Mouse (Mus musculus) left cerebral cortex, adult 18-20 months (tissue): ENCODE measurements around the gene Rsl1d1. TPM values are rescaled to one million over a fixed set of nuclear protein-coding genes. Genes with fewer than 3 reads are reported as not detected.
A peak's percentile ranks its signal among the peaks of the same experiment; 100 is the strongest.
"Not testable (repeated sequence)": the region's sequence is repeated elsewhere in the genome, so short reads cannot be mapped to it uniquely, and the experiment has no call there.

Experiments used
- DNase-seq, 2 experiments: peaks; one replicate each; pipeline ENCODE4 v3.0.0; 2021 to 2022; ENCODE audit warnings: low spot score in 2 of 2, mixed read lengths in 1 of 2
- microRNA-seq, 2 experiments: library from miRNA; unstranded; fragments of <30 nt; microRNA quantifications; one replicate each; pipeline ENCODE4 v1.2.0; 2021
- total RNA-seq, 2 experiments: library from RNA; stranded (reverse); gene quantifications; 2 replicates each; pipeline ENCODE4 v1.2.3; 2021

The Rsl1d1 gene
- total RNA-seq, 2 experiments from 2014 or later = 49.5 to 51.7 TPM

DNA sequence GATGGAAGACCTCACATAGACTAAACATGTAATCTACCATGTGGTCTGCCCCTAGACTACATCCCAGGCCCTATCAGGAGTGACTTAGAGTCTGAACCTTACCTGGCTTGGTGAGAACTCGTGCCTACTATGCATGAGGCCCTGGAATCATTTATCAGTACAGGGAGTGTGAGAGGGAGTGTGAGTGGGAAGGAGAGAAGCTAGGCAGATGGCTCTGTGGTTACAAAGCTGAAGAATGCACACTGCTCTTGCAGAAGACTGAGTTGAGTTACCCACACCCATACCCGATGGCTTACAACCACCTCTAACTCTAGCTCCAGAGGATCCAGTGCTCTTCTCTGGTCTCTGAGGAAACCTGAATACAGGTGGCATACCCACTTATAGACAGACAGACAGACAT lies 36.7 kb downstream of the Rsl1d1 start:
- DNase-seq = peak; percentile 12 to 31

DNA sequence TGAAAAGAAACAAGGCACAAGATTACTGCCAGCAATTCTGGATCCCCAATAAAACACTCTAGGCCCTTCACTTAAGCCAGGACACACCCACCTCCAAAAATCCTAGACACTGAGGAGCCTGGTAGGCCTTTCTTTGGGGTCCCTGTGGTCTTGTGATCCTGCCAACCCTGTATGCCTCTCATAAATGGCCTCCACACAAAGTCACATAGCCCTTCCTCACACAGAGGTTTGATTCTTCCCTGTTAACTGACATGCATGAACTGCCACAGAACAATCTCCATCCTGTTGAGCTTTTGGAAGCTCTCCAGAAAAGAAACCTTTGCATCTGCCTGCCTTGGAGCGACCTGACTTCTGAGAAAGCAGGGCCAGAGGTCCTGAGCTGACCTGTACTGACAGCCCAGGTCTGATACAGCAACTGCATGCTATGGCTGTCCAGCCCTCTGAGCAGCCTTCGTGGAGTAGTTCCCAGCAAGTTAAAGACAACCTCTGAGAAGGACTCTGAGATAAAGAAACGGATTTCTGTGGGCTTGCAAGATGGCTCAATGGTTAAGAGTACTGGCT lies 38.4 kb downstream of the Rsl1d1 start:
- no peak for DNase-seq

GRCm38 (mm10) chr16:11157721-11158120 lies 45.4 kb downstream of the Rsl1d1 start:
- DNase-seq = not testable (repeated sequence)

GRCm38 (mm10) chr16:11154500-11154899 lies 48.6 kb downstream of the Rsl1d1 start:
- no peak for DNase-seq

- DNase-seq = peak; percentile 100
Observed at GRCm38 (mm10) chr16:11143706-11144483, 59.2 kb downstream of the Rsl1d1 start.

Small RNA genes lying within 50 kb of the gene (microRNA-seq; reads per million reads assigned to microRNA genes)
- 9.2 to 12.5 reads per million in 2 experiments for gene Gm23935

Other genes with a start within 250 kb of the Rsl1d1 start
- 100 to 1,000 TPM; 186 to 194 TPM for gene Snn, start 142.4 kb downstream of the Rsl1d1 start, total RNA-seq
- 10 to 100 TPM; 11.4 to 12.1 TPM for gene Litaf, start 137.2 kb downstream of the Rsl1d1 start, total RNA-seq
- 10 to 100 TPM; 31.6 to 32.5 TPM for gene Txndc11, start 68.7 kb downstream of the Rsl1d1 start, total RNA-seq
- 10 to 100 TPM; 57.0 to 59.2 TPM for gene Zc3h7a, start 26.9 kb downstream of the Rsl1d1 start, total RNA-seq
- 10 to 100 TPM; 82.7 to 85.1 TPM for gene Gspt1, start 51.0 kb upstream of the Rsl1d1 start, total RNA-seq
- gene Tnfrsf17, start 110.5 kb upstream of the Rsl1d1 start, total RNA-seq = under 1 TPM; 0.46 to 0.73 TPM
- 10 to 100 TPM; 17.8 to 20.6 TPM for gene Snx29, start 119.6 kb upstream of the Rsl1d1 start, total RNA-seq